Mouse (Mus musculus) megakaryocyte, embryonic 14.5 days (primary cell): ENCODE measurements around the gene Lrrtm4.

ENCODE experiments used
- FLI1 ChIP-seq: IDR thresholded peaks from 2 replicates; pipeline ENCODE4 v1.6.1; 2012; ENCODE audit warnings: low read length, inconsistent platforms, mixed read lengths
- GATA1 ChIP-seq: IDR thresholded peaks from 3 replicates; pipeline ENCODE4 v1.6.1; 2012; ENCODE audit warnings: mixed read lengths, low read length, inconsistent platforms, borderline replicate concordance

GRCm38 (mm10) chr6:80303568-80303967, 284.9 kb downstream of the Lrrtm4 start:
- TF ChIP-seq FLI1 (no peak), GATA1 (no peak)
